28 mouse cellular contexts compared by ENCODE assay signal in the genomic region with DNA sequence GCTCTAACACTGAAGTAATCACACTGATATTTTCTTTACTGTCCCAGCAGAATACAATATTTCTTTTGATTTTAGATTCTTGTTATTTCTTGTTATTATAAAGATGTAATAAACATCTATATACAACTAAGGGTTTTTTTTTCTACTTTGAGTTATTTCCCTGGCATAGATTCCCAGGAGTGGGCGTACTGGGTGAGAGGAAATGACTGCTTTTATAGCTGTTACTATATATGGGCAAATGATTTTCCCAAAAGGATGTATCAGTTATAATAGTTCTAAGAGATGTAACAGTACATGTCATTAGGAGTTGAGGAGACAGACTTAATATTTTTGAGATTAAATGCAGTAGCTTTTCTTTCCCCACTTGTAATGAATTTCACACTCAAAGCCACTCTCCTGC.
A peak's percentile ranks its signal among the peaks of the same experiment; 100 is the strongest.
DNase-seq lines count a peak whose midpoint lies in the region; ATAC-seq lines count a peak whose summit lies in the region.
"Had no signal": no experiment of that assay in that cellular context is flagged by ENCODE, and none has a peak within 500 bp of the region (broad histone marks: within the 10 kb centered on the region; RNA-seq: fewer than 3 reads in every experiment).

No protein-coding gene starts in this region.

- 40% methylated on average over 1 of the region's 1 CpGs for WGBS in lung, embryonic 15.5 days

- H3K9ac ChIP-seq in lung, embryonic 15.5 days, result no peak overlapping the region
- H3K9ac ChIP-seq: embryonic facial prominence, embryonic 12.5 days; embryonic facial prominence, embryonic 15.5 days; forebrain, embryonic 12.5 days; forebrain, embryonic 15.5 days; heart, embryonic 13.5 days; hindbrain, embryonic 14.5 days had no signal

- H3K27me3 ChIP-seq in lung, embryonic 15.5 days, result no peaks in the 10 kb centered on the region
- H3K27me3 ChIP-seq: embryonic facial prominence, embryonic 15.5 days; forebrain, embryonic 15.5 days had no signal

- peaks cover 19% of the 10 kb centered on the region for H3K4me1 ChIP-seq in lung, embryonic 15.5 days
- H3K4me1 ChIP-seq: embryonic facial prominence, embryonic 12.5 days; embryonic facial prominence, embryonic 15.5 days; heart, embryonic 10.5 days had no signal

- DNase-seq in frontal cortex, postnatal 36 days (ENCODE audit: low spot score in 2 of 2), result no peak
- no peak for DNase-seq in lung, postnatal 25 days (ENCODE audit: low spot score)
- DNase-seq in brain, adult 2 months (ENCODE audit: low read depth, low spot score), result peak; percentile 57
- DNase-seq in yolk sac, embryonic 10.5 days (ENCODE audit: low spot score), result no peak
- DNase-seq: adrenal gland, postnatal 10 days; adrenal gland, postnatal 36 days; B cell, adult 2 months; cerebellum, adult 11 months; cerebellum, adult 2 months; cerebellum, adult 9-11 months; cerebellum, postnatal 25 days; gastrocnemius, postnatal 25 days; heart, adult 18-20 months; heart, postnatal 14 days; heart, postnatal 4 days had no signal

- ATAC-seq in frontal cortex, adult (ENCODE audit: low TSS enrichment), result peak; percentile 60
- ATAC-seq in lung, embryonic 15.5 days (ENCODE audit: borderline replicate concordance, extremely low read depth, low FRiP score, low TSS enrichment), result no peak
- ATAC-seq: forebrain, embryonic 15.5 days; hindbrain, postnatal 0 days; inflammation-experienced regulatory T-cells, adult 6 months; Patski had no signal

- no peaks in the 10 kb centered on the region for H3K9me3 ChIP-seq in lung, embryonic 15.5 days
- H3K9me3 ChIP-seq: embryonic facial prominence, embryonic 12.5 days; embryonic facial prominence, embryonic 15.5 days; forebrain, embryonic 12.5 days; forebrain, embryonic 15.5 days; heart, embryonic 10.5 days; heart, embryonic 13.5 days had no signal

- no peaks in the 10 kb centered on the region for H3K36me3 ChIP-seq in lung, embryonic 15.5 days
- H3K36me3 ChIP-seq: embryonic facial prominence, embryonic 12.5 days; embryonic facial prominence, embryonic 15.5 days; forebrain, embryonic 12.5 days; forebrain, embryonic 15.5 days; G1E; heart, embryonic 10.5 days; heart, embryonic 13.5 days had no signal

- peak overlapping the region; percentile 53; the same call in 1 of the 2 replicates for H3K27ac ChIP-seq in lung, embryonic 15.5 days
- H3K27ac ChIP-seq: embryonic facial prominence, embryonic 12.5 days; embryonic facial prominence, embryonic 15.5 days; forebrain, embryonic 15.5 days; heart, embryonic 10.5 days; heart, embryonic 13.5 days; hindbrain, postnatal 0 days had no signal

- H3K4me2 ChIP-seq in lung, embryonic 15.5 days, result no peak overlapping the region
- H3K4me2 ChIP-seq: embryonic facial prominence, embryonic 12.5 days; embryonic facial prominence, embryonic 15.5 days; forebrain, embryonic 12.5 days; forebrain, embryonic 15.5 days; heart, embryonic 13.5 days; hindbrain, embryonic 14.5 days had no signal

- H3K4me3 ChIP-seq in lung, embryonic 15.5 days, result no peak overlapping the region
- H3K4me3 ChIP-seq: embryonic facial prominence, embryonic 12.5 days; embryonic facial prominence, embryonic 15.5 days; forebrain, embryonic 12.5 days; forebrain, embryonic 15.5 days; heart, embryonic 10.5 days; heart, embryonic 13.5 days had no signal
